Mouse (Mus musculus) embryo, embryonic 10.5 days (tissue): ENCODE measurements around the gene Slc37a1.

Experiments used
- DNase-seq: peaks from one replicate; pipeline ENCODE4 v3.0.0-alpha.2; 2015; ENCODE audit warnings: low spot score

Gene Slc37a1

DNA sequence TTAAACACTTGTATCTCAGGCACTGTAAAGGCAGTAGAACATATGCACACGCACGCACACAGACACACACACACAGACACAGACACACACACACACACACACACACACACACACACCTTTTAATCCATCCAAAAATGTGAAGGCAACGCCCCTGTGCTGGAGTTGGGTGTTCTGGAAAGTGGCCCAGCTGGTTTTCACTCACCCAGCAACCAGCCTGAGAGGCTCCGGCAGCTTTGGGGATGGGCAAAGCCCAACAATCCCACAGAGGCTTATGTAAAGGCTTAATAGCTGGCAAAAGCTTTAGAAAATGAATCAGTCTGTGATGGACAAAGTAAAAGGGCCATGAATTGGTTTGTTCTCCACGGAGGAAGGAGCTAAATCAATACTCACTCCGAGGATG is 113.7 kb downstream of the Slc37a1 start:
- no peak for DNase-seq
